Mouse (Mus musculus) forebrain, postnatal 0 days (tissue): ENCODE data around the gene Ankrd60. TPM values are rescaled to one million over a fixed set of nuclear protein-coding genes. Genes with fewer than 3 reads are reported as not detected.

ENCODE experiments used
- ATAC-seq: fragments of 200-750 bp; cut with Nextera tagmentation; 2 replicates; pipeline ENCODE4 v1.8.0; 2017; ENCODE audit warnings: mild to moderate bottlenecking, moderate library complexity
- DNase-seq: peaks from one replicate; pipeline ENCODE4 v3.0.0-alpha.2; 2015
- H3K27ac ChIP-seq: fragments of 300-500 bp; sonication (generic); 2 replicates; pipeline ENCODE4 v1.5.1; 2014; ENCODE audit warnings: low read depth, mild to moderate bottlenecking, antibody characterized with exemption, low read length, moderate library complexity, mixed read lengths
- H3K27me3 ChIP-seq: fragments of 300-500 bp; sonication (generic); 2 replicates; pipeline ENCODE4 v1.6.1; 2014; ENCODE audit warnings: mild to moderate bottlenecking, low read length, mixed read lengths; ENCODE audit not compliant: insufficient read depth
- H3K36me3 ChIP-seq: fragments of 300-500 bp; sonication (generic); 2 replicates; pipeline ENCODE4 v1.6.1; 2014; ENCODE audit warnings: mild to moderate bottlenecking, moderate library complexity; ENCODE audit not compliant: insufficient read depth
- H3K4me1 ChIP-seq: fragments of 300-500 bp; sonication (generic); 2 replicates; pipeline ENCODE4 v1.6.1; 2014; ENCODE audit warnings: antibody characterized with exemption; ENCODE audit not compliant: insufficient read depth
- H3K4me2 ChIP-seq: fragments of 300-500 bp; sonication (generic); 2 replicates; pipeline ENCODE4 v1.6.1; 2014; ENCODE audit warnings: low read depth, mild to moderate bottlenecking, moderate library complexity
- H3K4me3 ChIP-seq: fragments of 300-500 bp; sonication (generic); 2 replicates; pipeline ENCODE4 v1.5.1; 2014; ENCODE audit warnings: low read depth, low read length, mixed read lengths
- H3K9ac ChIP-seq: fragments of 300-500 bp; sonication (generic); 2 replicates; pipeline ENCODE4 v1.6.1; 2014; ENCODE audit warnings: mild to moderate bottlenecking
- H3K9me3 ChIP-seq: fragments of 300-500 bp; sonication (generic); 2 replicates; pipeline ENCODE4 v1.6.1; 2016; ENCODE audit warnings: low read length
- CTCF ChIP-seq: sonication (generic); IDR thresholded peaks from 2 replicates; pipeline ENCODE4 v1.5.1; 2016; ENCODE audit warnings: antibody characterized with exemption, control low read depth, low read depth
- WGBS: fragments of 180-500 bp; shearing (Covaris S2); extraction: QIAGEN DNeasy Blood & Tissue Kit; methylation state at CpG from one replicate; pipeline ENCODE4 v1.1.7; 2014; 5-methylcytosine and 5-hydroxymethylcytosine counted together
- polyA plus RNA-seq: library from polyadenylated mRNA; unstranded; fragments of >200 nt; fragmentation: Nextera tagmentation; extraction: Ambion mirVana; gene quantifications from 2 replicates; pipeline ENCODE4 v1.2.1, GENCODE M21; 2015
- total RNA-seq: library from RNA; depleted of rRNA; stranded (reverse); fragments of >200 nt; gene quantifications from 2 replicates; pipeline ENCODE4 v1.2.3, GENCODE M21; 2014

Gene Ankrd60
- total and polyA plus RNA-seq, 2 experiments from 2014 or later = not detected

- no peak overlapping the region for H3K4me2 ChIP-seq
- no peaks in the 10 kb centered on the region for H3K36me3 ChIP-seq
- DNase-seq (peak; percentile 88), ATAC-seq (peak; percentile 73)
- H3K9me3 ChIP-seq = no peaks in the 10 kb centered on the region
- no peak overlapping the region for H3K4me3 ChIP-seq
- H3K27ac ChIP-seq = no peak overlapping the region
- H3K27me3 ChIP-seq = no peaks in the 10 kb centered on the region
- no peaks in the 10 kb centered on the region for H3K4me1 ChIP-seq
- TF ChIP-seq CTCF = peak; percentile 97
- no peak overlapping the region for H3K9ac ChIP-seq
- 42% methylated on average over 5 of the region's 5 CpGs for WGBS
Observed at GRCm38 (mm10) chr2:173561851-173562442, 16.2 kb downstream of the Ankrd60 start.

DNA sequence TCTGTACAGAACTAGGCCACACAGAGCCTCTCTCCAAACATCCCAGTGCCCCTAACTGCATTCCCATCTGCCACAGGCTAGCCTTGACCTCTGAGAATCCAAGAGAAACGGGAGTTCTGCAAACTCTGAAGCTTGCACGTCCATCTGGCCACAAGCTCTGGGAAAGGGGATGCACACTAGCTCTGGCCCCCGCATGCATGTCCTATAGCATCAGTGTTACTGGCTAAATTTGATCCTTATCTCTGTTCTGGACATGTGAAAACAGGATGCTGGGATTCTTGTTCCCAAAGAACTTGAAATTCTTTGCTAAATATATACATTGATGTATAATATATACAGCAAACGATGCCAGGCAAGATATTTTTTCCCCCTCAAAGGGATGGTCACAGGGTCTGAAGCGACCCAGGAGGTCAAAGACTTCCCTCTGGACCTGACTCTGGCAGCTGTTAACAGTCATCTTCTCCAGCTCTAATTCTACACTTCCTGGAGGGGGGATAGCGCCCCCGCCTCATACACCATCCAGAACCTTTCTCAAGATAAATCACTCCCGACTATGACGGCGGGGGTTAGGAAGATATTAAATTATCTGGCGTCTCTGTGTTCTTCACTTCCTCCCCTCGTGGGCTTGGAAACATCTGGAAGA is 19.3 kb downstream of the Ankrd60 start:
- no peaks in the 10 kb centered on the region for H3K27me3 ChIP-seq
- DNase-seq (no peak), ATAC-seq (no peak)
- no peak overlapping the region for H3K9ac ChIP-seq
- WGBS = 82% methylated on average over 12 of the region's 12 CpGs
- H3K4me2 ChIP-seq = no peak overlapping the region
- no peaks in the 10 kb centered on the region for H3K4me1 ChIP-seq
- H3K27ac ChIP-seq = no peak overlapping the region
- H3K9me3 ChIP-seq = no peaks in the 10 kb centered on the region
- TF ChIP-seq CTCF = no peak
- H3K4me3 ChIP-seq = no peak overlapping the region
- no peaks in the 10 kb centered on the region for H3K36me3 ChIP-seq

GRCm38 (mm10) chr2:173553863-173554262 is 24.3 kb downstream of the Ankrd60 start:
- Histone ChIP-seq H3K4me3 (no peak overlapping the region), H3K27ac (no peak overlapping the region), H3K4me1 (no peaks in the 10 kb centered on the region), H3K9me3 (no peaks in the 10 kb centered on the region), H3K9ac (no peak overlapping the region), H3K4me2 (no peak overlapping the region), H3K36me3 (no peaks in the 10 kb centered on the region), H3K27me3 (no peaks in the 10 kb centered on the region)
- TF ChIP-seq CTCF = peak; percentile 46
- WGBS = 41% methylated on average over 9 of the region's 9 CpGs
- no peak for ATAC-seq
- DNase-seq = no peak

DNA sequence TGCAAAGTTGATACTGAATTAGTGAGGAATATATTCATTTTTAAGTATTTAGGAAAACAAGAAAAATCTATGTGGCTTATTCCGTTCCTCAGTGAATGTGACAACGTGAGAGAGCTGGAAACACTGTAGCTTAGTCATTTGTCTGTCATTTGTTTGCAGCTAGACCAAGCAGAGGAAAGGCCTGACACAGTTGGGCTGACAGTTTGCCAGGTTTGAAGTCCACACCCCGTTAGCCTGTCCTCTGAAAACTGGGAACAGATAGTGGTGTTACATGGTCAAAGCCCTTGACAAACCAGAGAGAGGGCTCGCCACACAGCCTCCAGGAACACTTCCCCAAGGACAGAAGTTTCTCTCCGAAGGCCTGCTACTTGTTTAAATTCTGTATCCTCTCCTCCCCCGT is 27.5 kb downstream of the Ankrd60 start:
- no peak for TF ChIP-seq CTCF
- WGBS = 70% methylated on average over 6 of the region's 6 CpGs
- ATAC-seq = no peak
- Histone ChIP-seq H3K36me3 (no peaks in the 10 kb centered on the region), H3K4me1 (no peaks in the 10 kb centered on the region), H3K27me3 (no peaks in the 10 kb centered on the region; the same call in 1 of the 2 replicates), H3K4me2 (no peak overlapping the region), H3K27ac (no peak overlapping the region), H3K9me3 (no peaks in the 10 kb centered on the region), H3K9ac (no peak overlapping the region), H3K4me3 (no peak overlapping the region)
- no peak for DNase-seq

DNA sequence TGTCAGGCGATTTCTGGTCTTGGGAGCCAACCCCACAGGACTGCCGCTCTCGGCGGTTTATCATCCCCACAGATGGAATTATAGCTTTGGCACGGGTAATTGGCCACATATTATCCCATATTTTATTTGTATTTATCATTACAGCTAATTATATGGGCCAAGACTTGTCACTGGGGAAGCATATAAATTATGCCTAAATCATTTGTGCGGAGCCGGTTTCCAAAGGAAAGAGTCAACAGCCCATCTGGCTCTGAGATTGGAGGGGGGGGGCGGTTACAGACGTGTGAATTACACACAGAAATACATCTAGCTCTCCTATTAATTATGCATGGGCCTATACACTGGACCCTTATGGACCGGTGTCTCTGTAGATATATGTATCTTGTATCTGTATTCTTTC is 28.9 kb downstream of the Ankrd60 start:
- no peak for DNase-seq
- TF ChIP-seq CTCF = no peak
- Histone ChIP-seq H3K4me1 (no peaks in the 10 kb centered on the region), H3K4me3 (no peak overlapping the region), H3K27ac (no peak overlapping the region), H3K4me2 (no peak overlapping the region), H3K36me3 (no peaks in the 10 kb centered on the region), H3K9ac (no peak overlapping the region), H3K27me3 (no peaks in the 10 kb centered on the region; the same call in 1 of the 2 replicates), H3K9me3 (no peaks in the 10 kb centered on the region)
- ATAC-seq = no peak
- 56% methylated on average over 10 of the region's 10 CpGs for WGBS

DNA sequence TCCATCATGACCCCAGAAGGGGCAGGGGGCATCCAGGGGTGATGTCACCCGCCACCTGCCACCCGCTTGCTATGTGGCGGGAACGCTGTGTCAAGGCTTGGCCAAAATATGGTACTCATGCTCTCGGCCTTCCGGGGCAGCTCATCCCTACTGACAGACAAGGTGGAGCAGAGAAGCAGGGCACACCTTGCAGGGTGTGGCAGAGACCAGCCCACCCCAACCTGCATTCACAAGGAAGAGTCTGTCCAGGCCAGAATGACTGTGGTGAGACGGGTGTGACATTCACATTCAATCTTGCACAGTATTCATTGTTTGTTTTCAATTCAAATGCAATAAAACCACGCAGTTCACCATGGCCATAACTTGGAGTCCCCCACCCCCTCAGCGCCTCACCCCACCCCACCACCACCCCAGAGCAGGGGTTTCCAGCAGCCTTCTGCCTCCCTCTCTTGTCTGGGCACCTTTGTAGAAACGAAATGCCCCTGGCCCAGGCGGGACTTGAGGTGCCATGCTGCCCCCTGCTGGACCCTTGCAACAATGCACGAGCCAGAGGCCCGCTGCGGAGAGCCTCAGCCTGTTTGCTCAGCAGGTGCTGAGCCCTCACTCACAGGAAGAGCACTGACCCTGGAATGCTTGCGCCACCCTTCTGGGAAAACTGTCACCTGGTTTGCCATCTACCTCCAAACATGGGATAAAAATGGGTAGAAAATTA is 32.0 kb downstream of the Ankrd60 start:
- H3K4me3 ChIP-seq = no peak overlapping the region
- no peak overlapping the region for H3K4me2 ChIP-seq
- ATAC-seq (peak; percentile 86), DNase-seq (peak; percentile 90)
- no peak overlapping the region for H3K9ac ChIP-seq
- H3K4me1 ChIP-seq = no peaks in the 10 kb centered on the region
- no peak overlapping the region for H3K27ac ChIP-seq
- WGBS = 45% methylated on average over 15 of the region's 15 CpGs
- no peaks in the 10 kb centered on the region; the same call in 1 of the 2 replicates for H3K27me3 ChIP-seq
- H3K36me3 ChIP-seq = no peaks in the 10 kb centered on the region
- TF ChIP-seq CTCF = peak; percentile 97
- H3K9me3 ChIP-seq = no peaks in the 10 kb centered on the region

DNA sequence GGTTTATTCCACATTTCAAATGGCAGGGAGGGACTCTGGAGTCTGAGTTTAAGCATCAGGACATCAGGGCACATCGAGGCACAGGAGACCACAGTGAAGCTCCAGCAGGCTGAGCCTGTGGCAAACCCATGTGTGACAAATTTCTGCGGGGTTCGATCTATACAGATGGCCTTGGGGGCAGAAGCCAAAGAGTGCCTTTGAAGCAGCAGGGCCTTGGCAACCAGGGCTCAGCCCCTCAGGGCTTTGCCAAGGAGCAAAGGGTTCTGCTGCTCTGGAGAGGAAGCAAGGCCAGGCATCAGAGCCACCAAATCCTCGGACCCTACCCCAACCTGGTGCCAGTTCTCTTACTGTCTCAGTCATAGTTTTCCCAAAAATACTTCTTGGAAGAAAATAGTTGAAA is 35.4 kb downstream of the Ankrd60 start:
- no peak for TF ChIP-seq CTCF
- 82% methylated on average over 4 of the region's 4 CpGs for WGBS
- H3K4me3 ChIP-seq = no peak overlapping the region

More for the DNA sequence above, 35.4 kb downstream of the Ankrd60 start:
- Histone ChIP-seq H3K4me2 (no peak overlapping the region), H3K4me1 (no peaks in the 10 kb centered on the region), H3K27ac (no peak overlapping the region), H3K36me3 (no peaks in the 10 kb centered on the region), H3K27me3 (no peaks in the 10 kb centered on the region; the same call in 1 of the 2 replicates), H3K9ac (no peak overlapping the region), H3K9me3 (no peaks in the 10 kb centered on the region)
- DNase-seq (no peak), ATAC-seq (no peak)
